Mouse (Mus musculus) C2C12 (cell line): ENCODE data around the gene Timp2.

Experiments used
- CTCF ChIP-seq: IDR thresholded peaks from one replicate; pipeline ENCODE4 v1.5.1; 2011; ENCODE audit not compliant: control insufficient read depth, insufficient read depth, insufficient read length
- MAX ChIP-seq: IDR thresholded peaks from one replicate; pipeline ENCODE4 v1.6.1; 2011; ENCODE audit warnings: mild to moderate bottlenecking, control low read depth
- MYOD1 ChIP-seq: IDR thresholded peaks from one replicate; pipeline ENCODE4 v1.6.1; 2011; ENCODE audit warnings: low read depth; ENCODE audit not compliant: control insufficient read depth, insufficient read length
- USF1 ChIP-seq: IDR thresholded peaks from one replicate; pipeline ENCODE4 v1.6.1; 2011; ENCODE audit warnings: low read depth, mild to moderate bottlenecking, control low read depth, moderate library complexity

GRCm38 (mm10) chr11:118366108-118366507, 10.6 kb upstream of the Timp2 start:
- TF ChIP-seq CTCF (no peak), USF1 (no peak), MAX (no peak), MYOD1 (peak; percentile 25)
